Mouse (Mus musculus) cerebellum, adult 2 months (tissue): ENCODE results near the gene 4930449I24Rik. TPM values are rescaled to one million over a fixed set of nuclear protein-coding genes. Genes with fewer than 3 reads are reported as not detected.
"Not testable (repeated sequence)": the region's sequence is repeated elsewhere in the genome, so short reads cannot be mapped to it uniquely, and the experiment has no call there.

Experiments
- DNase-seq, 2 experiments: peaks; one replicate each; pipeline ENCODE4 v3.0.0; 2021
- H3K27ac ChIP-seq: fragments of 200-500 bp; 2 replicates; pipeline ENCODE4 v1.5.1; 2012; ENCODE audit warnings: low read length, control low read depth, inconsistent platforms; ENCODE audit not compliant: insufficient read depth
- H3K27me3 ChIP-seq: fragments of 200-500 bp; 2 replicates; pipeline ENCODE4 v1.6.1; 2012; ENCODE audit warnings: inconsistent platforms, mild to moderate bottlenecking, low read length, moderate library complexity; ENCODE audit not compliant: control insufficient read depth, insufficient read depth
- H3K4me1 ChIP-seq: fragments of 200-500 bp; 2 replicates; pipeline ENCODE4 v1.6.1; 2011; ENCODE audit warnings: low read length; ENCODE audit not compliant: control insufficient read depth, insufficient read depth
- H3K4me3 ChIP-seq: fragments of 200-500 bp; replicated peaks from 2 replicates; pipeline ENCODE3; 2011; ENCODE audit warnings: mild to moderate bottlenecking, low read depth, low read length, control low read depth; ENCODE audit not compliant: insufficient read depth
- WGBS: fragments of 180-500 bp; shearing (Covaris S2); methylation state at CpG from one replicate; pipeline ENCODE4 v1.1.7; 2018; 5-methylcytosine and 5-hydroxymethylcytosine counted together
- polyA plus RNA-seq: library from polyadenylated mRNA; depleted of rRNA; stranded (reverse); fragments of >200 nt; gene quantifications from 2 replicates; pipeline ENCODE4 v1.2.3, GENCODE M21; 2012; rRNA removed

4930449I24Rik gene
- polyA plus RNA-seq, 1 experiment, result not detected

- H3K4me3 ChIP-seq, H3K27ac ChIP-seq, H3K4me1 ChIP-seq, DNase-seq, H3K27me3 ChIP-seq: not testable (repeated sequence)
- 94% methylated on average over 2 of the region's 5 CpGs for WGBS
Measured at GRCm38 (mm10) chr5:146513823-146514222, 11.6 kb downstream of the 4930449I24Rik start, which contains the start of gene Gm3402. Gene Gm3402 (plus strand): TSS chr5:146514123.

- WGBS, result 92% methylated on average over 3 of the region's 3 CpGs
- H3K4me1 ChIP-seq, H3K4me3 ChIP-seq, H3K27me3 ChIP-seq, H3K27ac ChIP-seq, DNase-seq: not testable (repeated sequence)
Measured at GRCm38 (mm10) chr5:146525501-146525900, 23.3 kb downstream of the 4930449I24Rik start, which contains the start of gene Gm3404. Gene Gm3404 (plus strand): TSS chr5:146525801.

GRCm38 (mm10) chr5:146537347-146537746 is 35.1 kb downstream of the 4930449I24Rik start, which contains the start of gene Gm3409:
Gene Gm3409 (plus strand): TSS chr5:146537647.
- not testable (repeated sequence) for H3K27me3 ChIP-seq, H3K4me1 ChIP-seq, DNase-seq, H3K27ac ChIP-seq, H3K4me3 ChIP-seq
- 100% methylated on average over 2 of the region's 3 CpGs for WGBS

Other genes starting within 250 kb of the 4930449I24Rik start
- gene Wasf3, start 117.4 kb upstream of the 4930449I24Rik start, polyA plus RNA-seq, result 69.2 and 71.4 TPM in 2 replicates
- 0.18 and 0.27 TPM in 2 replicates for gene Gm6408, start 20.4 kb upstream of the 4930449I24Rik start, polyA plus RNA-seq
- not detected in 2 replicates for gene Gm6370, start 11.0 kb upstream of the 4930449I24Rik start, polyA plus RNA-seq
- not detected in 2 replicates for gene Gm3402, start 11.7 kb downstream of the 4930449I24Rik start, polyA plus RNA-seq
- gene Gm3404, start 23.4 kb downstream of the 4930449I24Rik start, polyA plus RNA-seq, result not detected in 2 replicates
- not detected in 2 replicates for gene Gm3409, start 35.2 kb downstream of the 4930449I24Rik start, polyA plus RNA-seq
- not detected in 2 replicates for gene Gm3415, start 53.7 kb downstream of the 4930449I24Rik start, polyA plus RNA-seq
- 12.1 and 12.7 TPM in 2 replicates for gene Gpr12, start 82.8 kb downstream of the 4930449I24Rik start, polyA plus RNA-seq